In genomic region chr3:40847018-40847417, GRCm38 (mm10) we compare ENCODE assay signal across 9 mouse cellular contexts. TPM values are rescaled to one million over a fixed set of nuclear protein-coding genes. Genes with fewer than 3 reads are reported as not detected.
DNase-seq lines count a peak whose midpoint lies in the region; ATAC-seq and TF ChIP-seq lines count a peak whose summit lies in the region.
"Not testable (repeated sequence)": the region's sequence is repeated elsewhere in the genome, so short reads cannot be mapped to it uniquely, and the experiment has no call there.
"Had no signal": no experiment of that assay in that cellular context is flagged by ENCODE, and none has a peak within 500 bp of the region (broad histone marks: within the 10 kb centered on the region; RNA-seq: fewer than 3 reads in every experiment).

No protein-coding gene starts in this region.

- H3K9me3 ChIP-seq in E14TG2a.4 (ENCODE audit: low read length); forebrain, embryonic 12.5 days; lung, embryonic 15.5 days: not testable (repeated sequence)

- H3K4me2 ChIP-seq in forebrain, embryonic 12.5 days: peak overlapping the region; percentile 67
- peak overlapping the region; percentile 77 for H3K4me2 ChIP-seq in lung, embryonic 15.5 days

- H3K9ac ChIP-seq in forebrain, embryonic 12.5 days: peak overlapping the region; percentile 60
- peak overlapping the region; percentile 44 for H3K9ac ChIP-seq in lung, embryonic 15.5 days

- TF ChIP-seq POLR2A in olfactory bulb, adult 2 months (IDR thresholded peaks at IDR 0.05; ENCODE audit: insufficient read depth, low read depth, low read length): not testable (repeated sequence)

- peak overlapping the region; percentile 81 for H3K4me3 ChIP-seq in E14TG2a.4 (replicated peaks; ENCODE audit: low read length)
- peak overlapping the region; percentile 49 for H3K4me3 ChIP-seq in forebrain, embryonic 12.5 days (replicated peaks)
- peak overlapping the region; percentile 54 for H3K4me3 ChIP-seq in lung, embryonic 15.5 days
- H3K4me3 ChIP-seq in olfactory bulb, adult 2 months (ENCODE audit: insufficient read depth, low read depth, low read length): peak overlapping the region; percentile 66

- under 1% methylated on average over 17 of the region's 21 CpGs for WGBS in forebrain, embryonic 12.5 days
- WGBS in lung, embryonic 15.5 days: 1% methylated on average over 19 of the region's 21 CpGs
- under 1% methylated on average over 18 of the region's 21 CpGs for WGBS in olfactory bulb, adult 2 months

- not testable (repeated sequence) for H3K36me3 ChIP-seq in E14TG2a.4 (ENCODE audit: insufficient read depth, low read length); forebrain, embryonic 12.5 days (replicated peaks); lung, embryonic 15.5 days

- intact Hi-C loops in heart, postnatal 10 days (cut with DNase I): loop anchor here (5.0 kb wide), 1 partner anchor 45 kb away; no protein-coding TSS in a partner anchor

- not testable (repeated sequence) for TF ChIP-seq CTCF in E14TG2a.4 (conservative IDR thresholded peaks at IDR 0.05; ENCODE audit: low read length); olfactory bulb, adult 2 months (IDR thresholded peaks at IDR 0.05; ENCODE audit: insufficient read depth, low read depth, low read length)

- H3K27me3 ChIP-seq in E14TG2a.4 (ENCODE audit: insufficient read depth, low read length); forebrain, embryonic 12.5 days; lung, embryonic 15.5 days: not testable (repeated sequence)

- not testable (repeated sequence) for H3K4me1 ChIP-seq in E14TG2a.4 (replicated peaks; ENCODE audit: low read depth, low read length); forebrain, embryonic 12.5 days; lung, embryonic 15.5 days; olfactory bulb, adult 2 months (ENCODE audit: control insufficient read depth, insufficient read depth, low read length)

- DNase-seq in c-Kit-positive CD71-positive TER-119-negative erythroid progenitor cells, embryonic 14.5 days (ENCODE audit: low read depth): peak; percentile 20
- peak; percentile 58 to 65 for DNase-seq in heart, postnatal 10 days
- DNase-seq in layer of hippocampus, adult 18-20 months (ENCODE audit: low spot score in 2 of 2): peak; percentile 19 to 57
- DNase-seq in thymus, adult 18-20 months: peak; percentile 50 to 60

- H3K27ac ChIP-seq in forebrain, embryonic 12.5 days: 0 out of 2 replicates have a peak overlapping the region, but pooled peaks have one; percentile 42
- H3K27ac ChIP-seq in lung, embryonic 15.5 days: not testable (repeated sequence)
- peak overlapping the region; percentile 19; the same call in 1 of the 2 replicates for H3K27ac ChIP-seq in olfactory bulb, adult 2 months (ENCODE audit: insufficient read depth, low read depth, low read length)

- not testable (repeated sequence) for ATAC-seq in forebrain, embryonic 12.5 days (ENCODE audit: low FRiP score); lung, embryonic 15.5 days (ENCODE audit: borderline replicate concordance, extremely low read depth, low FRiP score, low TSS enrichment)

RNA-seq across cellular contexts. Expression of gene Abhd18, which starts 0.2 kb away (rescaled TPM):
- 8.6 and 9.3 TPM in 2 replicates for polyA plus RNA-seq in forebrain, embryonic 12.5 days (2016; fragmentation: Nextera tagmentation; extraction: Ambion mirVana)
- 10 to 100 TPM; 40.9 to 47.8 TPM for total RNA-seq in heart, postnatal 10 days (2021)
- total RNA-seq in layer of hippocampus, adult 18-20 months (2021): 10 to 100 TPM; 10.2 to 12.4 TPM
- polyA plus RNA-seq in lung, embryonic 15.5 days (2015; fragmentation: Nextera tagmentation; extraction: Ambion mirVana): 6.5 and 6.8 TPM in 2 replicates
- not detected in 2 replicates for polyA plus RNA-seq in olfactory bulb, adult 2 months (2012; ENCODE audit: insufficient read depth, insufficient read length, low replicate concordance, missing spikeins)

RNA-seq across cellular contexts. Expression of gene Mfsd8, which starts 0.3 kb away (rescaled TPM):
- polyA plus RNA-seq in forebrain, embryonic 12.5 days (2016; fragmentation: Nextera tagmentation; extraction: Ambion mirVana): 10.5 and 11.7 TPM in 2 replicates
- total RNA-seq in heart, postnatal 10 days (2021): 10 to 100 TPM; 15.3 to 16.3 TPM
- 10 to 100 TPM; 16.9 to 20.1 TPM for total RNA-seq in layer of hippocampus, adult 18-20 months (2021)
- polyA plus RNA-seq in lung, embryonic 15.5 days (2015; fragmentation: Nextera tagmentation; extraction: Ambion mirVana): 7.7 and 7.8 TPM in 2 replicates
- not detected in 2 replicates for polyA plus RNA-seq in olfactory bulb, adult 2 months (2012; ENCODE audit: insufficient read depth, insufficient read length, low replicate concordance, missing spikeins)

RNA-seq across cellular contexts. Expression of gene Plk4, which starts 47.2 kb away (rescaled TPM):
- 65.9 and 69.2 TPM in 2 replicates for polyA plus RNA-seq in forebrain, embryonic 12.5 days (2016; fragmentation: Nextera tagmentation; extraction: Ambion mirVana)
- 10 to 100 TPM in 1 of 2 experiments, 1 to 10 TPM in 1; 9.4 to 14.7 TPM for total RNA-seq in heart, postnatal 10 days (2021)
- total RNA-seq in layer of hippocampus, adult 18-20 months (2021): 1 to 10 TPM; 2.4 to 3.8 TPM
- polyA plus RNA-seq in lung, embryonic 15.5 days (2015; fragmentation: Nextera tagmentation; extraction: Ambion mirVana): 71.9 and 72.9 TPM in 2 replicates
- polyA plus RNA-seq in olfactory bulb, adult 2 months (2012; ENCODE audit: insufficient read depth, insufficient read length, low replicate concordance, missing spikeins): not detected in 2 replicates

RNA-seq across cellular contexts. Expression of gene 1700034I23Rik, which starts 55.3 kb away (rescaled TPM):
- polyA plus RNA-seq in forebrain, embryonic 12.5 days (2016; fragmentation: Nextera tagmentation; extraction: Ambion mirVana): 0.13 and 0.19 TPM in 2 replicates
- total RNA-seq in heart, postnatal 10 days (2021): not detected
- under 1 TPM in 1 of 2 experiments, not detected in 1; 0.25 TPM for total RNA-seq in layer of hippocampus, adult 18-20 months (2021)
- 0.10 and 0.28 TPM in 2 replicates for polyA plus RNA-seq in lung, embryonic 15.5 days (2015; fragmentation: Nextera tagmentation; extraction: Ambion mirVana)
- not detected in 2 replicates for polyA plus RNA-seq in olfactory bulb, adult 2 months (2012; ENCODE audit: insufficient read depth, insufficient read length, low replicate concordance, missing spikeins)
- total RNA-seq: gastrocnemius, adult 8-10 months had no signal
